Mouse (Mus musculus) WW6 (cell line): ENCODE data around the gene Sppl2b.
A peak's percentile ranks its signal among the peaks of the same experiment; 100 is the strongest.

ENCODE experiments used
- DNase-seq: peaks from one replicate; pipeline ENCODE4 v3.0.0-alpha.2; 2013; ENCODE audit warnings: low read depth, low spot score

The Sppl2b gene

GRCm38 (mm10) chr10:80897861-80898510 is 42.9 kb downstream of the Sppl2b start:
- no peak for DNase-seq

- no peak for DNase-seq
Observed at GRCm38 (mm10) chr10:80899074-80899473, 44.0 kb downstream of the Sppl2b start.

DNA sequence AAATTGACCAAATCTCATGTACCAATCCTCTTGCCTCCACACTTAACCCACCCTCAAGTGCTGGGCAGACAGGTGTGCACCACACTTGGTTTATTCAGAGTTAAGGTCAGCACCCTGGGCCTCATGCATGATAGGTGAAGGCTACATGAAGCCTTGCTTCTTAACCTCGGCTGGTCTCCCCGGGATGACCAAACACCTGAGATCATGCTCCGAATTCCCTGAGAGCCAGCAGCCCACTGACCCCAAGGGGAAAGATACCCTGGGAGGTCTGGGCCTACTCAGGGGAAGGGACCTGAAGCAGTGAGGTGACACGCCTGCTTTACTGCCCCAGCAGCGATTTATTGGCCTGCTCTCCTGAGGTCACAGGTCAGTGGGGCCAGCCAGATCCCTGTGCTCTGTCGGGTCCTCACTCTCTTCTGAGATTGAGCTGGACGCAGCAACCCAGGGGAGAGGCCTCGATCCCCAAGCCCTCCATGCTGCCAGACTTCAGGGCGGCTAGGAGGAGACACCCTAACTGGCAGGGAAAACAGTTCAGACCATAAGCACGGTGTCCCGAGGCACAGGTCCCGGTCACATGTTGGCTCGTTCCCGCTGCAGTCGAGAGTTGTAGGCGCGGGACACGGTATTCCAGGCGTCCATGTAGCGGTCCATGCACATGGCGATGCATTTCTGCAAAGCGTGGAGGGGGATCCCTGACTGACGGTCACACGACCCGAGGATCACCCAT is 44.7 kb downstream of the Sppl2b start:
- DNase-seq: no peak

DNA sequence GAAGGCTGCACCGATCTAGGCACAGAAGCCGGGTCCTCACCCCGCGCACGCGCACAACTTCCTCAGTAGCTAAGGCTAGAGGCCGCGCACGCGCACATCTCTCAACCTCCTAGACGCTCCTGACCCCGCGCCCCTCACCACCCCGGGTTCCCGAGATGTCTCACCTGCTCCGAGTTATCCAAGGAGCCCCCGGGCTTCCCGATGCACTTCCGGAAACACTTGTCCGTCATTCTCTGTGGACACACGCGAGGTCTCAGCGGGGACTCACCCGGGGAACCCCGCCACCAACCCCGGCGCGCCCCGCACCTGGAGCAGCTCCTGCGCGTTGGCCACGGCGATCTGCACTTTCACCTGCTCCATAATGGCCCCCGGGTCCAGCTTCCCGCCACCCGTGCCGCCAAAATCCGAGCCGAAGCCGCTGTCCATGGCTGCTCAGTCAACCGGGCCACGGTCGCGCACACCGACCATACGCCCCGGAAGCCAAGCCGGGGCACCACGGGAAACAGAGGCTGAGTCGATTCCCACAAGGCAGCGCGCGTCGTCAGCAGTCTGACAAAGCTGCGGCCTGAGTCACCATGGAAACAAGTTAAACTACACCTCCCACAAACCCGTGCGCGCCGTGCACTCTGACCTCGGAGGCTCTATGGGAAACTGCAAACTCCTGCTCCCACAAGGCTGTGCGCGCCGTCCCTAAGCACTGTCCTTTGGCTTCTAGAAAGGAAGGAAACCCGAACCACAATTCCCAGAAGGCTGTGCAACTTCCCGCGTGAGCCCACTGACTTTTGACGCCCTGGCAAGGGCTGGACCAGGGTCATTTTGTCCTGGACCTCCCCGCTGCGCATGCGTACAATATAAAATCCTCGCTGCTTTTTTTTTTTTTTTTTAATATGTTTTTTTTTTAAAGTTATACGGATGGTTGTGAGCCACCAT is 45.5 kb downstream of the Sppl2b start, which contains the start of gene Timm13:
TSS of gene Timm13 (minus strand) at position 652 of the 930 bp plus-strand sequence.
- DNase-seq: peak; percentile 98

DNA sequence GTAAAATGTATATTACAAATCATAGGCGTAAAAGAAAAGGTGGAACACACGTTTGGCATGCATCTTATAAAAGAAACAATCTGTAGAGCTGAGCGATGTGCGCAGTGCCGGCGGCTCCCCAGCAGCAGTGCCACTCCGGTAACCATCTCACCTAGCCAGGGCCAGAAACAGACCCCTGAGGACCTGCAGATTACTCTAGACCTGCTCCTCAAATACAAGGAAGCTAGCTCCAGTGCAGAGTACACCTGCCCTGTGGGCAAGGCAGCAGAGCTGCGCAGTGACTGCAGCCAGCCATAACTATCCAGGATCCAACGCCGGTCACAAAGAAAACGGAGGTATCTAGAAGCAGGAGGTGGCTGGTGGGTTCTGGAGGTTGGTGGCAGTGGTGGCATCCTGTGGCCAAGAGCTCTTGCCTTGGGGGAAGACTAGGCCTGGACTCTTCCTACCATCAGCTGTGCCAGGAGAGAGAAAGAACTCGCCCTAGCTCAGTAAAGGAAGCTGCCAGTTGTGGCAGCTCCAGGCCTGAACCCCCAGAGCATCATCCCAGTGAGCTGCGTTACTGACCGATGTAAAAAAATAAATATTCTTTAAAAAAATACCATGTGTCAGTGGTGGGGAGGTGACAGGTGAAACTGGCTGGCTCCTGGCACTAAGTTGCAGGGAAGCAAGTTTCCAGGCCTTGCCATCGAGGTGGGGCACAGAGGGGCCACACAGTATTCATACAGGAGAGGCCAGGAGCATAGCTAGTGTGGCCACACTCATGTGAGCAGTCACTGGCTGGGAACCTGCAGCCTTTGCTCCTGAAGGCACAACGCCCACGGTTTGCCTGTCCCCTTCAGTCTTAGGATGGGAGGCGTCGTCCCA is 46.6 kb downstream of the Sppl2b start:
- DNase-seq: no peak

DNA sequence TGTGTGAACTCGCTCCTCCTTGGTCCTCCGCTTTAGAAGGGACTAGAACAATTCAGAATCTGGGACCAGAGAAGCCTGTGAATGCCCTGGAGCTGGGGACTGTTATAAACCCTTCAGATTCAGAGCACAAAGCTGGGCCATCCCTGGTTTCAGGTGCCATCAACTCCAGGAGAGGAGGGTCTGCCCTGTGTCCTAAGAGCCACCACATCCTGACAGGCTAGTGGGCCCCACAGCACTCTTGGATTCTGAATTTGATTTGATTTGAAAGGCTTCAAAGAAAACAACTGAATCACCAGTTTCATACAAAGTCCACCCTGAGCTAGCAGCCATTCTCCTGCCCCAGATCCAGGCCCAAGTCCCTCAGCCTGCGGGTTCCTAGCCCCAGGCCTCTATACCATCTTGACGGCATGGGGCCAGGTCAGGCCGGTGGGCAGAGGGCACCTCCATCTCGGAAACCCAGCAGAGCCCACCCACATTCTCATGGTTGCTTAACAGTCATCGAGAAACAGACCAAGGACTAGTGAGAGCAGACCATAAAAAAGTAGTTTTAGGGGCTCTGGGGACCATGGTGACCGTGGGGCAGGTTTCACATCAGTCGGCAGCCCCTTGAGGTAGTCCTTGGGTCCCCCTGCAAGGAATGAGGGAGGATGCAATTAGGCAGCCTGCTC is 47.3 kb downstream of the Sppl2b start:
- DNase-seq: no peak

DNA sequence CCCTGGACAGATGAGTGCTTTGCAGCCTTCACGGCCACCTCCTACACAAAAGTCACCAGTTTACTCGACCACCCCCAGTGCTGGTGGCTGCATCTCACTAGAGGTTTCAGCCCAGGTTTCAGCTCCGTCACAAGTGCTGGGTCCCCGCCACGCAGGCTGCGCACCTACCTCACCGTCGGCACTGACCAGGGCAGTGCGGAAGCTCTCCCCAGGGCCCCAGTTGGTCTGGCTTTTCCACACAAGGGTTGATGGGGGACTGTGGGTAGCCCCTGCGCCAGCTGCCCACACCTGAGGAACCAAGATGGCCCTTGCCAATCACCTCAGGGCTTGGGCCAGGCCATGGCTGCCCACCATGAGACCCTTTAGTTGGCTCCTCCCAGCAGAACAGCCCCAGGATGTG is 48.2 kb downstream of the Sppl2b start:
- DNase-seq: no peak

GRCm38 (mm10) chr10:80904004-80904693 is 49.1 kb downstream of the Sppl2b start:
- no peak for DNase-seq

DNA sequence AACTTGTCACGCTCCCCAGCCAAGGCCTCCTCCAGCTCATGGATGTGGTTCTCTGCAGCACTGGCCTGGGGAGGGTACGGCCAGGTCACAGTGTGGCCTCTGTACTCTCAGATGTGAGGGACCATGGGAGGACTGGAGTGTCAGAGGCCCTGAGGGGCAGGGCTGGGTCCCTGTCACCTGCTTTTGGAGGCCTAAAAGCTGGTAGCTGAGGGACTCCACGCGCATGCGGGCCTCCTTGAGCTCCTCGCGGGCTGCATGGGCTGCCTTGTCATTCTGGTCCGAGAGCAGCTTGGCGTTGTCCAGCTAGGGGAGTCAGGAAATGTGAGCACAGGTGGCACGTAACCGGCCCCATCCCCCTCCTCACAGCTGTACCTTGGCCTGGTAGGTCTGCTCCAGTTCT is 49.6 kb downstream of the Sppl2b start:
- no peak for DNase-seq

DNA sequence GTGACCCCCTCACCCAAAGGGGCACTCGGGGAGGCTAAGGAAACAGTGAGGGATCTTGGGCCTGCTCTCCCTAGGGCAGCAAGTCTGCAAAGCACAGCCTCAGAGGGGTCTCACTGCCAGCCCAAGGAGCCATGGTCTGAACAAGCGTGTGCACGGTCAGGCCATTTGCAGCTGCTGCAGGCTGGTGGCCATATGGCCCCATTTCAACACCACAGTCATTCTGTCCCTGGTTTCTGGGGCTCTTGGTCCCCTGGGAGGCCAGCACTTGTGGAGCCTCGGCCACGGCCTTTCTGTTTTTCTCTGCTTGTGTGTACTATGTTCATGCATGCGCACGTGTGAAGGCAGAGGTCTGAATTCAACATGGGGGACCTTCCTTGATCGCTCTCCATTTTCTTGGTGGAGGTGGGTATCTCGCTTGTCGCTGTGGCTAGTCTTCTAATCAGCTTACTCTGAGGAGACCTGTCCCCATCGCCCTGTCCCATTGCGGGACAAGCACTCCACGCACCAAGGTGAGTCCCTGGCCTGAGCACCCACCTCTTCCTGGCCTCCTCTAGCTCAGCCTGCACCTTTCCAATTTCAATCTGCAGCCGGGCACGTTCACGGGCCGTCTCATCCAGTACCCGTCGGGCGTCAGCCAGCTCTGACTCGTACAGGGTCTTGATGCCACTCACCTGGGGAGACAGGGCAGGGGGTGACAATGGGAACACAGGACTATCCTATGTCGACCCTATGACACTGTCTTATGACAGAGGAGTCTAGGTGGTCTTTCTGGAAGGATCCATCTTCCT is 54.5 kb downstream of the Sppl2b start:
- DNase-seq: no peak

DNA sequence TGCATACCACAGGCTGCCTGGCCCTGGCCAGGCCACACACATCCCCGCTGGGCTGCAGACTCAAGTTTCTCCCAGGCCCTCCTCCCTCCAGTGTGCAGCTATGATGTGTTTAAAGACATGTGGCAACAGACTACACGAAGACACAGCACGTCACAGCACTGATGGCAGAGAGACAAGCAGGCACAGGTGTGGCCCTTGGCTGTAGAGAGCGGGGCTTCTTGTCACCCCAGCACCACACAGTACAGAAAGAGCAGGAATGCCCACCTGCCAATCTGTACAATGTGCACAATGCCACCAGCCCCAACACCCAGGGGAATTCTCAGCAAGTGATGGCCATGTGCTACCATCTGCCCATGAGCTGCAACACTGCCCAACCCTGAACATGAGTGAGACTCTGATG is 56.3 kb downstream of the Sppl2b start:
- no peak for DNase-seq

- no peak for DNase-seq
Observed at GRCm38 (mm10) chr10:80911891-80912290, 56.8 kb downstream of the Sppl2b start.

GRCm38 (mm10) chr10:80913364-80914011 is 58.4 kb downstream of the Sppl2b start:
- DNase-seq: no peak

- DNase-seq: no peak
Observed at GRCm38 (mm10) chr10:80914253-80914656, 59.2 kb downstream of the Sppl2b start.

DNA sequence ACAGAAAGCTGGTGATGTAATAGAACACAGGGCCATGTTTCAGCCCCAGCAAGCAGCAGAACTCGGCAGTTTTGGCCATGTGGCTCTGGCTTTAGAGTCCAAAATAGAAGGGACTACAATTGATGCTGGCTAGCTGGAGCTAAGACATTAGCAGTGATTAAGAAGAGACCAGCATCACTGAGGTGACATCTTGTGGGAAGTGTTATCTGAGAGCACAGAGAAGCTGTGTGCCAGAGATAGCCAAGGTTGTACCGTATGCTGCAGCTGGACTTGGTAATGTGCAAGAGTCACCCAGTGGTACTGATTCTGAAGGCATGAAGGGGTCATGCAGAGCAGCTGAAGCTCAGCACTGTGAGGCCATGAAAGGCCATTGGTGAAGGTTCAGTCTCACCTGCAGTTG is 60.2 kb downstream of the Sppl2b start:
- no peak for DNase-seq

GRCm38 (mm10) chr10:80915736-80916135 is 60.7 kb downstream of the Sppl2b start:
- DNase-seq: no peak

DNA sequence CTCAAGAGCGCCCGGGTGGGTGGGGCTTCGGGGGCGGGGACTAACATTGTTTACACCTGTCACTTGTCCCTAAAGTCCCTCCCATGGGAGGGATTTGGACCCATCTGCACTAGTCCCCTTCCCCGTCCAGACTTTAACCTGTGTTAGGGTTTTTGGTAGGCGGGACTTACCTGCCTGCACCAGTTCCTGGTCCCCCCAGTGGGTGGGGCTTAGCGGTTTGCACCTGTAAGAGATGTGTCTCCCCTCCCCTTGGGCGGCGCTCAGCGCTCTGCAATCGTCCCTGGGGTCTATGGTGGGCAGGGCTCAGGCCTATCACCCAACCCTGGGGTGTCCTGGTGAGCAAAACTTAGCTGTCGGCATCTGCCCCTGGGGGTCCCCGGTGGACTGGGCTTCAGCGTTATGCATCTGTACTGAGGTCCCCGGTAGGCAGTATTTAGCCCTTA is 62.3 kb downstream of the Sppl2b start:
- peak; percentile 76 for DNase-seq

- no peak for DNase-seq
Observed at GRCm38 (mm10) chr10:80917779-80918434, 62.8 kb downstream of the Sppl2b start, which contains the start of gene Lmnb2. Gene Lmnb2 (minus strand): TSS chr10:80918245.
